Mouse (Mus musculus): ENCODE measurements at regions not wholly inside any gene's neighbourhood (a gene's known extent, or its start where the extent isn't known, plus 50 kb on each side); places are given as distances from the start of the nearest gene placed in this dataset.

DNA sequence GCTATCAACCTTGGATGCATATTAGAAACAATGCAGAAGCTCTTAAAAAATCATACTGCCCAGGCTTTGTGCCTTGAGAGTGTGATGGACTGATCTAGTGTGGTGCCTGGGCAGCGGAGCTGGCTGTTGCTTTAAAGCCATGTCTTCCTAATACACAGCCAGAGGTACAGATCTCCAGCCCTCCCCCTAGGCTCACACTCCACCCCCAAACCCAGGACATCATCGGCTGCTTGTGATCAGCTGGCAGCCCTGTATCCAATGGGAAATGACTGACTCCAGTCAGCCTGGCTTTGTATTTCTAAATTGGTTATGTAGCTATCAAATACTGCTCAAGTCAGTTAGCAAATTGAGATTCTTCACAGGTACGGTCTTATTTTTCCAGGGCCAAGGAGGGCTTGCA, 259.2 kb upstream of the Ppp2r3a start:
- H3K4me1 ChIP-seq (replicated peaks): peaks cover 17% of the 10 kb centered on the region
- H3K27me3 ChIP-seq: no peaks in the 10 kb centered on the region
- 66% methylated on average over 3 of the region's 3 CpGs for WGBS
- ATAC-seq (ENCODE audit: low FRiP score): no peak
- no peak overlapping the region for H3K9ac ChIP-seq
- no peaks in the 10 kb centered on the region for H3K36me3 ChIP-seq
- peak overlapping the region; percentile 67 for H3K27ac ChIP-seq
- no peaks in the 10 kb centered on the region for H3K9me3 ChIP-seq
- H3K4me3 ChIP-seq: no peak overlapping the region
- H3K4me2 ChIP-seq: no peak overlapping the region

DNA sequence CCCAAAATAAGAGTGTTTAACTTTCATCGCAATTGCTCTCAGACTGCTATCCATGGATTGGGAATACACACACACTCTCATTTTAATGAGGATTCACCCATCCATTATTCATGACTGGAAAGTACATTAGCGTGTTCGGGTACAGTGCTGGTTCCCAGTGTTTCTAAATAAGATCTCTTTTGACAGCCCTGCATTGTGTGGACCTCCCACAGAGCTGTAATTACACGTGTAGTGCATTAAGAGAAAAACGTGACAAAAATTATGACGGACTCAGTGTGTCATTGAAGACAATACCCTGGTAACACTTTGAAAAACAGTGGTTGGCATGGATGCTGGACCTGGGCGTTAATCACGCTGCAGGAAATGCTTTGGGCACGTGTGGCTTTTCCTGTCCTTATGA, 257.6 kb upstream of the Ppp2r3a start:
- H3K9me3 ChIP-seq: no peaks in the 10 kb centered on the region
- ATAC-seq (ENCODE audit: low FRiP score): no peak
- 57% methylated on average over 9 of the region's 9 CpGs for WGBS

DNA sequence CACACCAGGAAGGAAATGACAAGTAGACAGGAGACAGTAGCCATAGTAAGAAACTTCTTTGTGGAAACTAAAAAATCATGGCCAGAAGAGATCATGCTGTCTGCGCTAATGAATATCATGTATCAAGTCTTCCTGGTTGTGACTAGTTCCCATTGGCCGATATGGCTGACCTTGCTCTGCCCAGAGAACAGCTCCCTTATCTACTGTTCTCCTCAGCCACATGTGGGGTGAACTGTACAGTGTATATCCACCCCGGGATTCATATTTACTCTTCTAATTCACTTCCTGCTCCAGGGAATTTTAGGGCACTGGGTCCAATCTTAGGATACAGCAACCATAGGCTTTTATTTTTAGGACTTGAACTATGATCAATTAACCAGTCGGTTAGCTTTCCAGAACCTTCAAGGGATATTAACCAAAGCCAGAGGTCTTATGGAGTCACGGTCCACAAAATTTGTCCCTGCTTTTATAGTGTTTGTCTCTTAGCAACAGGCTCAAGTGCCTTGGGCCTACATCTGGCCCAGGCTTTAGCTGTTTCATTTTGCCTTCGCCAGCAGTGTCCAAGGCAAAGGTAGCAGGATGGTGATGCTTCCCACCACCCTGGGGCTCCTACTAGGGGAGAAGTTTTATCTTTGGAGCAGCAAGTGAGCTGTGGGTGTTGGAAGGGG, 255.6 kb upstream of the Ppp2r3a start:
- no peak overlapping the region for H3K4me3 ChIP-seq
- H3K27ac ChIP-seq: no peak overlapping the region
- no peak overlapping the region for H3K9ac ChIP-seq
- no peaks in the 10 kb centered on the region for H3K27me3 ChIP-seq
- H3K4me2 ChIP-seq: no peak overlapping the region
- no peaks in the 10 kb centered on the region for H3K9me3 ChIP-seq
- WGBS: 85% methylated on average over 6 of the region's 6 CpGs
- H3K4me1 ChIP-seq (replicated peaks): peaks cover 17% of the 10 kb centered on the region
- no peaks in the 10 kb centered on the region for H3K36me3 ChIP-seq
- no peak for ATAC-seq (ENCODE audit: low FRiP score)

More for the DNA sequence above, 257.6 kb upstream of the Ppp2r3a start:
- H3K4me3 ChIP-seq: no peak overlapping the region
- no peaks in the 10 kb centered on the region for H3K27me3 ChIP-seq
- H3K4me2 ChIP-seq: no peak overlapping the region
- no peaks in the 10 kb centered on the region for H3K36me3 ChIP-seq
- H3K9ac ChIP-seq: no peak overlapping the region
- no peak overlapping the region for H3K27ac ChIP-seq
- peaks cover 17% of the 10 kb centered on the region for H3K4me1 ChIP-seq (replicated peaks)

DNA sequence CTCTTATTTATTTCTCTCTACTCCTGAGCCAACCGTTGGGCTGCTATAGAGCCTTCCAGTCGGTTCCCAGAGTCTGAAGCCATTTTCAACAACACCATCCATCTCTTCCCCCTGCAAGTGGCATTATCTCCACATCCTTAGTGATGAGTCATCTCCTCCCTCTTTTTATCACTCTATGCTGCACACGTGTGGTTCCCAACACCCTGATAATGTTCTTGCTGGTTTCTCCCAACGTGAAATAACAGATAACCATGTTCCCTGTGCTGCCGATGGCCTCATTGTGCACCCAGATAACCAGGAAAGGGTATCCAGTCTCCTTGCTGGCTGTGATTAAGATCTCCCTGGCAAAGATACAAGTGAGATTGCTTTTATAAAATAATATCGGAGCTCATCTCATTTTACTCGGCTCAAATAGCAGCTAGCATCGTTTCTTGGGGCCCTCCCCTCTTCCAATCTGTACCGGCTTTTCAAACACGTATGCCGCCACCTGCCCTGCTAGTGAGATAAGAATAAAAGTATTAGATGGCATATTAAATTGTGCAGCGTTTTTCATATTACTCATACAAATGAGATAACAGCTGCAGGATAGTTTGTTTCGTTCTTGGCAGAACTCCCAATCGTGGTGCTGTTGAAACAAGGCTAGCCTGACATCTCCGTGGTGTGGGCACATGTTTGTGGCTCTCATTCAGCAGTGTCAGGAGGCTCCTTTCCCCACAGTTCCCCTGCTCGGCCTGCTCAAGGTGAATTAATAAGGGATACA, 250.3 kb upstream of the Ppp2r3a start:
- no peaks in the 10 kb centered on the region; the same call in 1 of the 2 replicates for H3K4me1 ChIP-seq (replicated peaks)
- no peak overlapping the region for H3K9ac ChIP-seq
- no peak overlapping the region for H3K4me3 ChIP-seq
- 72% methylated on average over 16 of the region's 16 CpGs for WGBS
- ATAC-seq (ENCODE audit: low FRiP score): no peak
- H3K27ac ChIP-seq: peak overlapping the region; percentile 55; the same call in 1 of the 2 replicates
- H3K36me3 ChIP-seq: no peaks in the 10 kb centered on the region
- H3K9me3 ChIP-seq: no peaks in the 10 kb centered on the region
- no peak overlapping the region for H3K4me2 ChIP-seq
- no peaks in the 10 kb centered on the region for H3K27me3 ChIP-seq

DNA sequence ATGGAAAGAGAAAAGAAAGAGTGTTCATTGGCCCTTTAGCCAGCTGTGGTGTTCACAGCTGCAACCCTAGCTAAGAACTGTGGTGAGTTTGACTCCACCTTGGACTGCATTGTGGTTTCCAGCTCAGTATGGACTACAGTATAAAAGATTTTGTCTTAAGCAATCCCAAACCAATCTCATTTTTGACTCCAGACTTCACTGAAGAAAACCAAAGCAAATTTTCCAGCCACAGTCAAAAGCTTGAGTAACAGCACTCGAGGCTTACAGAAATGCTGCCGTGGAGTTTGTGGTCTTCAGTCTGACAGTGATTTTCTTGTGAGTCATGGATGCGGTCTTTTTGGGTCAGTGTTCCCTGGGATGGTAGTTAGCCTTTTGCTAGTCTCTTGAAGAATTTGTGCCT, 249.4 kb upstream of the Ppp2r3a start:
- 90% methylated on average over 3 of the region's 3 CpGs for WGBS
- no peak overlapping the region for H3K4me3 ChIP-seq
- H3K4me2 ChIP-seq: no peak overlapping the region
- no peaks in the 10 kb centered on the region for H3K27me3 ChIP-seq
- no peaks in the 10 kb centered on the region for H3K36me3 ChIP-seq
- H3K27ac ChIP-seq: no peak overlapping the region
- ATAC-seq (ENCODE audit: low FRiP score): no peak
- peaks cover 7% of the 10 kb centered on the region for H3K4me1 ChIP-seq (replicated peaks)
- no peak overlapping the region for H3K9ac ChIP-seq
- H3K9me3 ChIP-seq: no peaks in the 10 kb centered on the region

DNA sequence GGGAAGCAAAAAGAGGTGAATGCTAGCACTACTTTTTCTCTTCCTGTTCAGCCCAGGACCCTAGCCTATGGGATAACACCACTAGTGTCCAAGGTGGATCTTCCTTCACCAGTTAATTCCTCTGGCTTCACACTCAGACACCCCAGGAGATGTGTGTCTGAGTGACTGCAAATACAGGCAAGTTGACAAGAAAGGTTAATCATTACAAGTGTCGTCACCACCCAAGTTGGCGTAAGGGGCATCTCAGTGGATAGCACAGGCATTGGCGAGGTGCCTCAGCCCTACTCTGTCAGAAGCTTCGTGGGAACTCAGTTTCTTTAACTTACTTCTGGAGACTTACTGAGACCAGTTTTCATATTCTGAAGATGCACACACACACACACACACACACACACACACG, 247.1 kb upstream of the Ppp2r3a start:
- Histone ChIP-seq H3K36me3 (no peaks in the 10 kb centered on the region), H3K27ac (no peak overlapping the region), H3K27me3 (no peaks in the 10 kb centered on the region), H3K4me2 (no peak overlapping the region), H3K4me1 (replicated peaks) (peaks cover 17% of the 10 kb centered on the region), H3K9me3 (no peaks in the 10 kb centered on the region), H3K4me3 (no peak overlapping the region), H3K9ac (no peak overlapping the region)
- no peak for ATAC-seq (ENCODE audit: low FRiP score)
- 88% methylated on average over 5 of the region's 5 CpGs for WGBS

DNA sequence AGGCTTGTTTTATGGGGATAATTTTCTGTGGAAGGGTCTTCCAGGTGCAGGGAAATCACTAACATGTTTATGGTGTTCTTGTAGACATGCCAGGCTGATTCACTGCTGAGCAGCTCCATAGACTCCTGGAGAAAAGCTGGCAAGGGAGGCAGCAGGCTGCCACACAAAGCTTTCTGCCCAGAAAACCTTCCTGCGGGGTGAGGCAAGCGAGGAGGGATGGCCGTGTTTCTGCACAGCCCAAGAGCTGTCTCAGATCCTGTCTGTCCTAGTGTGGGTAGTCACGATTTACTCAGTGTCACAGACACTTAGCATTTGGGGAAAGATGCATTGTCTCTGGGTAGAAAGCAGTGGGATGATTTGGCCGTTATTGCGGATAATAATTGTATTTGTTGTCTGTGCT, 244.2 kb upstream of the Ppp2r3a start:
- Histone ChIP-seq H3K4me1 (replicated peaks) (peaks cover 17% of the 10 kb centered on the region), H3K27ac (peak overlapping the region; percentile 81), H3K4me2 (0 out of 2 replicates have a peak overlapping the region, but pooled peaks have one; percentile 8), H3K27me3 (no peaks in the 10 kb centered on the region), H3K9ac (no peak overlapping the region), H3K4me3 (no peak overlapping the region), H3K36me3 (no peaks in the 10 kb centered on the region), H3K9me3 (no peaks in the 10 kb centered on the region)
- no peak for ATAC-seq (ENCODE audit: low FRiP score)
- WGBS: 51% methylated on average over 6 of the region's 6 CpGs

DNA sequence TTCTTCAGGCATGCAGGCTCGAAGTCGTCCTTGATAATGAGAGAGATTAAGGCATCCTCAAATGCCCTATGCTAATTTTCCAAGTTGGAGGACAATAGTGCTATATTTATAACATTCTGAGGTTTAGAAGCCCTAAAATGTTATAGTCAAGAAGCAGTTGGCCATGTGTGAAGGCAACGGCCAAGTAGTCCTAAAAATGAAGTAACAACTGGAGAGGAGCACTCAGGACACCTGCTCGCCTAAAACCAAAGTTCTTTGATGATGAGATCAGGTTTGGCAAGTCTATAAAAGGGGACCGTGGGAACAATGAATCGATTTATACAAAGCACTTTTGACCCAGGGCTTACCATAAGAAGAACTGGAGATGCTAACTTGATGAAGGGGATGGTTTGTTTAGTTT, 237.4 kb upstream of the Ppp2r3a start:
- 77% methylated on average over 6 of the region's 6 CpGs for WGBS
- H3K4me1 ChIP-seq (replicated peaks): no peaks in the 10 kb centered on the region
- ATAC-seq (ENCODE audit: low FRiP score): no peak
- no peaks in the 10 kb centered on the region for H3K27me3 ChIP-seq
- H3K4me3 ChIP-seq: no peak overlapping the region
- H3K27ac ChIP-seq: no peak overlapping the region
- H3K4me2 ChIP-seq: no peak overlapping the region
- H3K9ac ChIP-seq: no peak overlapping the region
- no peaks in the 10 kb centered on the region for H3K36me3 ChIP-seq
- no peaks in the 10 kb centered on the region for H3K9me3 ChIP-seq

DNA sequence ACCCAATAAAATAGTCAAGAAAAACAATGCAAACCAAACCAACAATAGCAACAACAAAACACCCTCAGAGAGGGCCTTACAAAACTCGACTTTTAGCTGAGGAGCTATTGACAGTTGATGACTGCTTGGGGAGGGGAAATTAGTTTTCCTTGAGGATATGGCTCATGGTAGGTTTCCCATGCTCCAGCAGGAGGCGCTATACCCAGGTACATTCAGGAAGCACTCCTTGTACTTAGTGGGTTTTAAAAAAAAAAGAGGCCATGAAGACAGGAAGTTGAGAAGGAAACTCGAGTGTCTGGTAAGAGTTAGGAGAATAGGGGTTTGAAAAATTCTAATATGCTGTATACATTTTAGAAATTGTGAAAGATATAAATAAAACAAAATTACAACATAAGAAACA, 224.6 kb upstream of the Ppp2r3a start:
- H3K9me3 ChIP-seq: no peaks in the 10 kb centered on the region
- ATAC-seq (ENCODE audit: low FRiP score): no peak
- WGBS: 66% methylated on average over 3 of the region's 3 CpGs
- no peak overlapping the region for H3K4me3 ChIP-seq
- peaks cover 21% of the 10 kb centered on the region for H3K4me1 ChIP-seq (replicated peaks)
- H3K9ac ChIP-seq: no peak overlapping the region
- H3K4me2 ChIP-seq: no peak overlapping the region
- no peaks in the 10 kb centered on the region for H3K27me3 ChIP-seq
- no peak overlapping the region for H3K27ac ChIP-seq
- H3K36me3 ChIP-seq: no peaks in the 10 kb centered on the region

DNA sequence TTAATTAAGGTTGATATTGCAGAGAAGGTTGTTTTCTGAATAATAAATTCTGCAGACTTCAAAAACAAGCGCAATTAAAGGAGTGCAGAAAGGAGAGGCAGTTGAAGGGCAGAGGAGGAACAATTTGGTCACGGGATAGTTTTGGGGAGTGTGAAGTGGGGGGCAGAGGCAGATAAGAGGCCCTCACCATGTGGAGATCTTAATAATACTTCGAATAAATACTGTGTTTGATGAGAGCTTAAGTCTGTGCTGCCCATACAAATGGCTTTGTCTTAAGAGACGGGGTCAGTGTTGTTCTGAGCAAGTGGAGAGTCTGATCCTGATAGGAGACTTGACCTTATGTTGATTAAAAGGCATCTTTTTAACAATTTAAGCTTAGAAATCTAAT, 221.5 kb upstream of the Ppp2r3a start:
- Histone ChIP-seq H3K27me3 (peaks cover 3% of the 10 kb centered on the region; the same call in 1 of the 2 replicates), H3K4me1 (replicated peaks) (peaks cover 25% of the 10 kb centered on the region), H3K9me3 (peaks cover 4% of the 10 kb centered on the region; the same call in 1 of the 2 replicates), H3K4me3 (no peak overlapping the region), H3K27ac (peak overlapping the region; percentile 92), H3K9ac (no peak overlapping the region), H3K4me2 (0 out of 2 replicates have a peak overlapping the region, but pooled peaks have one; percentile 25), H3K36me3 (no peaks in the 10 kb centered on the region)
- ATAC-seq (ENCODE audit: low FRiP score): peak; percentile 50; the same call in 1 of the 2 replicates
- WGBS: 47% methylated on average over 4 of the region's 4 CpGs

DNA sequence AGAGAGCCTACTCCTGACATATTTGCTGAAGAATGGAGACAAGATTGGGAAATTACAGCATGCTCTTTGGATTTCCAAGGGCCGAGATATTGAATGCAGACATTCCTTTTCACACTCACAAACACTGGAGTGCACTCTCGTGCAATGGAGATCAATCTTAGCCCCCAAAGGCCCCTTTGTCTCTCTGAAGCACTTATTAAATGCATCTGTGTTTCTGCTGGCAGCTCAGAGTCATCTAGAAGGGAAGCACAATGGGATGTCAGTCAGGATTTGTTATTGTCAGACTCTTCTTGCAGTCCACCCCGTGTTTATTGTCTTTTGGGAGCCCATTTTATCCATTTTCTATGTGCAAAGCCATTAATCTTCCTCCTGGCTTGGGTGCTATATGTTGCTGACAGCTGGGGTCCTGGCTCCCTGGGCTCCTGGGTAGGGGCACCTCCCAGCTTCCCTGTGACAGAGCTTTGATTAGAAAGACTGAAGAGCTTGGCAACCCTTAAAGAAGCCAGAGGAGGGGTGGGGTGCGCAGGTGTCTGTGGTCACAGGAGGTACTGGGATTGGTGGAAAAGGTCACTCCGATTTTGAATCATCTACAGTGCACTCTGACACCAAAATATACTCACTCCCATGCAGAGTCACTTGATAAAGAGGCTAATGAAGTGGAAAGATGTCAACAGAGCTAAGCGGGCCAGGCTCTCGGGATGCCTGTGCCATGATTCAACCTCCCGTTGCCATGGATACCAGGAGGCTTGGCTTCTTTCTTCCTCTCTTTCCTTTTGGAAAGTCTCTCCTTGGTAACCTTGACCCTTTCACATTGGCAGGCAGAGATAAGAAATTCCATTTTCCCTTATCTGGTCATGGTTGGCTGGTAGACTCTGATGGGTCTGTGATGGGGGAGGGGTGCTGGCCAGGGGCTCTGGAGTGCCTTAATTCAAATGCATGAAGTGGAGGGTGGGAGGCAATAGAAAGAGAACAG, 220.8 kb upstream of the Ppp2r3a start:
- Histone ChIP-seq H3K27me3 (peaks cover 6% of the 10 kb centered on the region; the same call in 1 of the 2 replicates), H3K9me3 (peaks cover 4% of the 10 kb centered on the region; the same call in 1 of the 2 replicates), H3K9ac (no peak overlapping the region), H3K27ac (peak overlapping the region; percentile 92), H3K36me3 (no peaks in the 10 kb centered on the region), H3K4me1 (replicated peaks) (peaks cover 25% of the 10 kb centered on the region), H3K4me3 (no peak overlapping the region), H3K4me2 (peak overlapping the region; percentile 25; the same call in 1 of the 2 replicates)
- 18% methylated on average over 8 of the region's 8 CpGs for WGBS
- peak; percentile 89 for ATAC-seq (ENCODE audit: low FRiP score)

DNA sequence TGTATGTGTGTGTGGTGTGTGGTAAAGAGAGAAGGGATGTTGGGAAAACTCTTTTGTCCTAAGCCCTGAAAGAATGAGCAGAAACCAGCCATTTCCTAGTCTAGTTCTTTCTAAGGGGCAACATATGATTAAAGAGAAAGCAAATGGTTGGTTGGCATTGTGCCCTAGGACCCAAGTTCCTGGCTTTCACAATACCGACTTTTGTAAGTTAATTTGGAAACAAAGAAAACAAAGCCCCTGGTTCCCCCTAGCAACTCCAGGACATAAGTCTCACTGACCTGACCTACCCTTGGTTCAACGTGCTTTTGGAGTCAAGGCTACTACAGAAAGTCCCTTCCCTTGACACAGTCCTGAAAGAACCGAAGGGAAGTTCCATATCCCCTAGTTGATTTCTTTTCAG, 220.1 kb upstream of the Ppp2r3a start:
- H3K27me3 ChIP-seq: peaks cover 6% of the 10 kb centered on the region; the same call in 1 of the 2 replicates
- H3K36me3 ChIP-seq: no peaks in the 10 kb centered on the region
- peak overlapping the region; percentile 92 for H3K27ac ChIP-seq
- H3K4me1 ChIP-seq (replicated peaks): peaks cover 25% of the 10 kb centered on the region
- no peak overlapping the region for H3K9ac ChIP-seq
- H3K4me3 ChIP-seq: no peak overlapping the region
- WGBS: 8% methylated on average over 3 of the region's 3 CpGs
- no peak for ATAC-seq (ENCODE audit: low FRiP score)
- H3K9me3 ChIP-seq: peaks cover 4% of the 10 kb centered on the region; the same call in 1 of the 2 replicates
- no peak overlapping the region for H3K4me2 ChIP-seq
